Mouse (Mus musculus) lung, postnatal 0 days (tissue): Measurements from ENCODE around the gene Cdyl. TPM values are rescaled to one million over a fixed set of nuclear protein-coding genes. Genes with fewer than 3 reads are reported as not detected.
A peak's percentile ranks its signal among the peaks of the same experiment; 100 is the strongest.

Experiments used
- ATAC-seq: fragments of 200-750 bp; cut with Nextera tagmentation; 2 replicates; pipeline ENCODE4 v1.8.0; 2017; ENCODE audit warnings: moderate library complexity
- DNase-seq: peaks from one replicate; pipeline ENCODE4 v3.0.0-alpha.2; 2016; ENCODE audit warnings: low spot score
- H3K27ac ChIP-seq: fragments of 300-500 bp; sonication (generic); 2 replicates; pipeline ENCODE4 v1.5.1; 2014; ENCODE audit warnings: antibody characterized with exemption, mild to moderate bottlenecking, low read length, mixed read lengths
- H3K27me3 ChIP-seq: fragments of 300-500 bp; sonication (generic); replicated peaks from 2 replicates; pipeline ENCODE4 v1.6.1; 2014; ENCODE audit warnings: low read length, mixed read lengths; ENCODE audit not compliant: insufficient read depth
- H3K36me3 ChIP-seq: fragments of 300-500 bp; sonication (generic); 2 replicates; pipeline ENCODE4 v1.6.1; 2014; ENCODE audit warnings: low read length, mixed read lengths; ENCODE audit not compliant: insufficient read depth
- H3K4me1 ChIP-seq: fragments of 300-500 bp; sonication (generic); 2 replicates; pipeline ENCODE4 v1.6.1; 2014; ENCODE audit warnings: antibody characterized with exemption, low read depth, low read length, mixed read lengths; ENCODE audit not compliant: insufficient read depth
- H3K4me2 ChIP-seq: fragments of 300-500 bp; sonication (generic); replicated peaks from 2 replicates; pipeline ENCODE4 v1.6.1; 2014; ENCODE audit warnings: low read depth, mild to moderate bottlenecking, low read length, moderate library complexity, mixed read lengths
- H3K4me3 ChIP-seq: fragments of 300-500 bp; sonication (generic); 2 replicates; pipeline ENCODE4 v1.5.1; 2014; ENCODE audit warnings: low read depth, low read length
- H3K9ac ChIP-seq: fragments of 300-500 bp; sonication (generic); replicated peaks from 2 replicates; pipeline ENCODE4 v1.6.1; 2014; ENCODE audit warnings: low read depth, mild to moderate bottlenecking
- H3K9me3 ChIP-seq: fragments of 300-500 bp; sonication (generic); 2 replicates; pipeline ENCODE4 v1.6.1; 2016; ENCODE audit warnings: low read length, mixed read lengths
- CTCF ChIP-seq: IDR thresholded peaks from 2 replicates; pipeline ENCODE4 v1.5.1; 2016; ENCODE audit warnings: antibody characterized with exemption, mild to moderate bottlenecking
- EP300 ChIP-seq: IDR thresholded peaks from 2 replicates; pipeline ENCODE4 v1.6.1; 2016; ENCODE audit warnings: antibody characterized with exemption, mild to moderate bottlenecking, control low read depth
- WGBS: fragments of 180-500 bp; shearing (Covaris S2); extraction: QIAGEN DNeasy Blood & Tissue Kit; methylation state at CpG from one replicate; pipeline ENCODE4 v1.1.7; 2014; 5-methylcytosine and 5-hydroxymethylcytosine counted together
- polyA plus RNA-seq: library from polyadenylated mRNA; unstranded; fragments of >200 nt; fragmentation: Nextera tagmentation; extraction: Ambion mirVana; gene quantifications from 2 replicates; pipeline ENCODE4 v1.2.1, GENCODE M21; 2015

Cdyl gene
- polyA plus RNA-seq, 1 experiment from 2014 or later, result 9.4 TPM

DNA sequence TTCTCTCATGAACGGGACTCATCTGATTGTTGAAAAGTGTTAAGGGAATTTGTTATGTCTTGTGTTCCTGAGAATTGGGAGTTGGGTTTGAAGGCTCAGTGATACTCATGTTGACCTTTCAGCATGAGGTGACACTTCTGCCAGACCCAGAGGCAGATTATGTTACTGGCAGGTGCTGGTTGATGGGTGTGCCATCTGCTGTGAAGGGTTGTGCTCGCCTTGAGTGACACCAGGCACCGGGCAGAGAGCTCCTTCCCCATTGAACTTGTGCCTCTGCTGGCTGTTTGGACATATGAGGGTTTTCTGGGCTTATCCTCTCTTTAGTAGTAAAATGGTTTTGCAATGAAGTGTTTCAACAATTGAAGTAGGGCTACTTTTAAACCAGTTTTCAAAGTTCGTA is 135.1 kb downstream of the Cdyl start:
- Histone ChIP-seq H3K9ac (no peak overlapping the region), H3K4me3 (no peak overlapping the region), H3K36me3 (no peaks in the 10 kb centered on the region), H3K4me1 (peaks cover 4% of the 10 kb centered on the region; the same call in 1 of the 2 replicates), H3K27ac (no peak overlapping the region), H3K9me3 (no peaks in the 10 kb centered on the region), H3K4me2 (no peak overlapping the region), H3K27me3 (no peaks in the 10 kb centered on the region)
- WGBS, result 68% methylated on average over 4 of the region's 4 CpGs
- TF ChIP-seq CTCF, result no peak
- TF ChIP-seq EP300, result no peak
- no peak for ATAC-seq
- no peak for DNase-seq

DNA sequence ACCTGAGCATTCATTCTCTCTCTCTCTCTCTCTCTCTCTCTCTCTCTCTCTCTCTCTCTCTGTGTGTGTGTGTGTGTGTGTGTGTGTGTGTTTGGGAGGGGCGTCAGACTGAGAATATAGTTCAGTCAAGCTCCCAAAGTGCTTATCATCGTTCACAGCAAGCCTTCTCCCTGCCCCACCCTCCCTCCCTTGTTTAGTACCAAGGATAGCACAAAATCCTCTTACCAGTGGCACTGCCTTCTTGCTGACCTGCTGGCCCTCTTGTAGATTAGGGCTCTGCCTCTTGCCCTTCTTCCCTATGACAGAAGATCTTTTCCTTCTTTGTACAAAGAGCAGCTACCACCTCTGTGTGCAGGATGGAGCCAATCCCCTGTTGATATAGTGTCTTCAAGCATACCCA is 136.3 kb downstream of the Cdyl start:
- no peak overlapping the region for H3K4me3 ChIP-seq
- H3K27me3 ChIP-seq, result no peaks in the 10 kb centered on the region
- H3K27ac ChIP-seq, result no peak overlapping the region
- WGBS, result 28% methylated on average over 2 of the region's 2 CpGs
- H3K9ac ChIP-seq, result no peak overlapping the region
- TF ChIP-seq EP300, result no peak
- ATAC-seq, result no peak
- DNase-seq, result no peak
- H3K4me1 ChIP-seq, result peaks cover 4% of the 10 kb centered on the region; the same call in 1 of the 2 replicates
- H3K36me3 ChIP-seq, result no peaks in the 10 kb centered on the region
- H3K4me2 ChIP-seq, result no peak overlapping the region
- H3K9me3 ChIP-seq, result no peaks in the 10 kb centered on the region

DNA sequence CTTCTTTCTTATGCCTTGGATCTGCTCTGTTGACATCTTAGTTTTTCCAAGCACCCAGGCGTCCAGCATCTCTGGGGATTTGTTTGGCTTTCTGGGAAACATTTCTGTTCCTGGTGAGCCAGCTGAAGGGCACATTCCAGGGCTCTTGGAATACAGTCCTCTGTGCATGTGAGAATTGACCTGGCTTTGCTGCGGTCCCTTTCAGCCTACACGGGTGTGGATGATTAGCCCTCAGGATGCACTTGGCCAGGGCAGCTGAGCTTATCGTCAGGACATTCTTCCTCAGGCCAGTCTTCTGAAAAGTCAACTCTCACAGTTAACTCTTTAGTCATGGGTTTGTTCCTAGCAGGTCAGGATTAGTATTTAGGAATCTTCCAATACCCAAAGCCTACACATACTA is 136.7 kb downstream of the Cdyl start:
- H3K4me1 ChIP-seq, result peaks cover 4% of the 10 kb centered on the region; the same call in 1 of the 2 replicates
- TF ChIP-seq CTCF, result no peak
- no peak for TF ChIP-seq EP300
- H3K9ac ChIP-seq, result no peak overlapping the region
- H3K9me3 ChIP-seq, result no peaks in the 10 kb centered on the region
- ATAC-seq, result 0 out of 2 replicates have a peak, but pooled peaks have one; percentile 20
- no peak overlapping the region for H3K4me2 ChIP-seq
- H3K27ac ChIP-seq, result no peak overlapping the region
- DNase-seq, result no peak
- no peaks in the 10 kb centered on the region for H3K27me3 ChIP-seq
- no peaks in the 10 kb centered on the region for H3K36me3 ChIP-seq
- no peak overlapping the region for H3K4me3 ChIP-seq
- 24% methylated on average over 4 of the region's 4 CpGs for WGBS

DNA sequence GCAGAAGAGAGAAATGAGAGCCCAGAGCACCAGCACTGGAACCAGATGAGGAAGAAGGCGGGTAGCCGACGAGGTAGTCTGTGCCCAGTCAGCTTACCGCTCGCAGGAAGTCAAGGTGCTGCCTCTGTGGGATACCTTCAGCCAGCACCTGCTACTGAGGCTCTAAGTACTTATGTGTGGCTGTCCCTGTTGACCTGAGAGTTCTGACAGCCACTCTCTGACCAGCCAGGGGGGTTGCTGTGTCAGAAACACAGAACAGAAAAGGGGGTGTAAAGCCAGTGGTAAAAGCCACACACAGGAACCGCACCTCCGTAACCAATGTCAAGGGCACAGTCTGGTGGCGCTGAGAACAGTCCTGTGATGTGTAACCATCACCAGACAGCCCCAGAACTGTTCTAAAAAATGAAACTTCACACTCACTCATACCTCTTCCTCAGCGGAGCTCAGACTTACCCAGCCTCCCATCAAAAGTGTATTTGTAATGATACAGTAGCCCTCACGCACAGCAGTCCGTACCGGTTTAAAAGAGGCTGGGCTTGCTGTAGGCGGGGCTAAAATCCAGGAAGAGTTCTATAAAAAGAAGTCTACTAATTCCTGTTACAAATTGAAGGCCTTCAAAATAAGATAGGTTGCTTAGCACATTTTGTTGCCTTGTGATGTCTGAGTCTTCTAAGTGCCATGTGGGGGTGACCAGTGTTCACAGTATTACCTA is 138.3 kb downstream of the Cdyl start:
- TF ChIP-seq CTCF (no peak), EP300 (no peak)
- Histone ChIP-seq H3K4me1 (peaks cover 4% of the 10 kb centered on the region; the same call in 1 of the 2 replicates), H3K9ac (no peak overlapping the region), H3K4me3 (no peak overlapping the region), H3K4me2 (no peak overlapping the region), H3K27ac (no peak overlapping the region), H3K36me3 (no peaks in the 10 kb centered on the region), H3K9me3 (no peaks in the 10 kb centered on the region), H3K27me3 (no peaks in the 10 kb centered on the region)
- WGBS, result 80% methylated on average over 13 of the region's 13 CpGs
- DNase-seq (no peak), ATAC-seq (no peak)

DNA sequence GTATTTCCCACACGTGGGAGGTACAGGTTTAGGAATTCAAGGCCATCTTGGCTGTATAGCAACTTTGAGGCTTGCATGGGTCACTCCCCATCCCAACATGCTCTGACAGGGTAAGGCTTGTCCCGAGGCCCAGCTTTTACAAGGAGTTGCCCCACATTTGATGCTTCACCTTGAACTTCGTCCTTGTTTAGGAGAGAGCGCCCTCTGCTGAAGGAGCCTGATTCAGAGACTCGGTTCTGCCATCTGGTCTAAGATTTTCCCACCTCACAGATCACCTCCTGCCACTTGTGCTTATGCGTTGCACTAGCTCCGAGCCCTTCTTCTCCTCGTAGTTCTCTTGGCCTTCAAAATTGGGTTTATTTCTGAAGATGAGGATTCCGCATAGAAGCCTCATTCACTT is 139.0 kb downstream of the Cdyl start:
- H3K4me2 ChIP-seq, result no peak overlapping the region
- no peaks in the 10 kb centered on the region for H3K36me3 ChIP-seq
- no peak overlapping the region for H3K4me3 ChIP-seq
- H3K9me3 ChIP-seq, result no peaks in the 10 kb centered on the region
- no peak; the same call in 1 of the 2 replicates for ATAC-seq
- peaks cover 4% of the 10 kb centered on the region; the same call in 1 of the 2 replicates for H3K4me1 ChIP-seq
- TF ChIP-seq CTCF, result peak; percentile 73
- no peak for TF ChIP-seq EP300
- DNase-seq, result peak; percentile 36
- no peaks in the 10 kb centered on the region for H3K27me3 ChIP-seq
- no peak overlapping the region for H3K27ac ChIP-seq
- WGBS, result 48% methylated on average over 9 of the region's 9 CpGs
- H3K9ac ChIP-seq, result no peak overlapping the region

DNA sequence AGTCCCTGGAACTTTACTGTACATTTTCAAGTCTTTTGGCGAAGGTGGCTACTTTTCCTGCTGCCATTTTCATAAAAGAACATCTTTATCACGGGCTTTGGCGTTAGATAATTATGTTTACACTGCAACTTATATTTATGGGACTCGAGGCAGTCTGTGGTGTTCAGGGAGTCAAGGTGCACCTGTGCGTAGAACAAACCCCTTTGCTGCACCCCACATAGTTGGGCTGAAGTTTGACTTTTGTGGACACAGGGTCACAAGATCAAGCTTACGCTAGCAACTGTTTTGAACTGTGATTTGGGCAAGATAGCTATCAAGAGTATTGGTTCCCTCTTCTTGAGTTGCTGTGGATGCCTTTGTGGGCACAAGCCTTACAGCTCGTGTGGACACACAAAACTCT is 140.6 kb downstream of the Cdyl start:
- TF ChIP-seq EP300 (no peak), CTCF (no peak)
- WGBS, result 72% methylated on average over 7 of the region's 7 CpGs
- Histone ChIP-seq H3K9ac (no peak overlapping the region), H3K4me3 (no peak overlapping the region), H3K27ac (no peak overlapping the region), H3K4me2 (no peak overlapping the region), H3K36me3 (no peaks in the 10 kb centered on the region), H3K27me3 (no peaks in the 10 kb centered on the region), H3K9me3 (no peaks in the 10 kb centered on the region), H3K4me1 (peaks cover 4% of the 10 kb centered on the region; the same call in 1 of the 2 replicates)
- ATAC-seq (no peak), DNase-seq (no peak)
